Mouse (Mus musculus): Measurements from ENCODE around the gene Glud1.
"Not testable (repeated sequence)": the region's sequence is repeated elsewhere in the genome, so short reads cannot be mapped to it uniquely, and the experiment has no call there.

The Glud1 gene

DNA sequence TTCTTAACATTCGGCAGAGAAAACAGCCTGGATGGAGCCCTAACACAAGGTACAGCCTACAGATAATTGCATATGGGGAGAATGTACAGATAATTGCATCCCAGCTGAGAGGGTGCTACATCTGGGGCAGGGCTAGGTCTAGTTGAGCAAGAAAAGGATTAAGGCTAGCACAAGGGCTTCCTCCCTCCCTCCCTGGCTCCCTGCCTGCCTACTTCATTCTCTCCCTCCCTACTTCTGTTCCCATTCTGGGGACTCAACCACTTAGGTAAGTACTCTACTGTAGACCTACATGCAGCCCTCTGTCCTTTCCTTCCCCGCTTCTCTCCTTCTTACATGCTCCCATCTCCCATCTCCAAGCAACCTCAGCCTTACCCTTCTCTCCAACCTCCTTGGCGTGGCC is 42.8 kb downstream of the Glud1 start:
- DNase-seq (ENCODE audit: low spot score in 2 of 2), result no peak

DNA sequence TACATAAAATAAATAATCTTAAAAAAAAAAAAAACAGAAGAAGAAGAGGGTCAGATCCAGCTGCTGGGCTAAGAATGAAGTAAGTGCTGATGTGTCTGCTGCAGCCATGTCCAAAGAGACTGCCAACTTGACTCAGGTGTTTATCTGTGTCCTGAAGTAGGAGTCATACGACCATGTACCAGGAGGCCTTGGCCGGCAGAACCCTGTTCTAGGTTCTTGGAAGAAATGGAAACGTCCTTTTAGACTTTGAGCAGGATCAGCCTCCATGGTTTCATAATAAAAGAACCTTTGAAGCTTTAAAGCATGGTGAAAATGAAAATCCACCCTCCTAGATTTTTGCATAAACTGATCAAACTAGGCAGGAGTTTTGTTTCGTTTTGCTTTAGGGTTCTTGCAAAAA is 43.9 kb downstream of the Glud1 start:
- no peak for DNase-seq (ENCODE audit: low spot score in 2 of 2)

- DNase-seq (ENCODE audit: low spot score in 2 of 2), result no peak
Observed at GRCm38 (mm10) chr14:34355301-34355700, 44.8 kb downstream of the Glud1 start, which contains the start of gene Fam25c. Gene Fam25c, minus strand, starts transcription at chr14:34355433.

GRCm38 (mm10) chr14:34357671-34358455 is 47.3 kb downstream of the Glud1 start:
- peak; percentile 18 to 40 for DNase-seq (ENCODE audit: low spot score in 2 of 2)

DNA sequence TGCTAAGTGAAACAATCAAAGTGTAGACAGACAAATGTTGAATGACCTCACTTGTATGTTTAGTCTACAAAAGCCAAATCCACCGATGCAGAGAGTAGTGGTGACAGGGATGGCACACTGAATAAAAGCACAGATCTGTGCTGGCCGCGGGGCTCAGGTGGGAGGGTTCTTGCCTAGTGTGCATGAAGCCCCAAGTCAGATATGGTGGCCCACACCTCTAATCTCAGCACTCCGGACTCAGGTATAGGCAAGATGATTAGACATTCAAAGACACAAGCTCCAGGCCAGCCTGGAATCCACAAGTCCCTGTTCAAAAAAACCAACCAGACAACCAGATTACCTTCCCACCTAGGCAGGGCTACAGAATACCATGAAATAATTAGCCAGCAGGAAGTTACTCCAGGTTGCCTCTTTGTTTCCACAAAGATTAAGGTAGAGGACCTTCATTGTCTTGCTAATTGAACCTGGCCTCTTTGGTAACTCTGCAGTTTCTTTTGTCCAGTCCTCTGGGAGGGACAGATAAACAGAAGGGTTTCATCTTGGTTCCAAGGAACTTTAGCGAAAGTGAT is 49.2 kb downstream of the Glud1 start:
- DNase-seq (ENCODE audit: low spot score in 2 of 2), result no peak

DNA sequence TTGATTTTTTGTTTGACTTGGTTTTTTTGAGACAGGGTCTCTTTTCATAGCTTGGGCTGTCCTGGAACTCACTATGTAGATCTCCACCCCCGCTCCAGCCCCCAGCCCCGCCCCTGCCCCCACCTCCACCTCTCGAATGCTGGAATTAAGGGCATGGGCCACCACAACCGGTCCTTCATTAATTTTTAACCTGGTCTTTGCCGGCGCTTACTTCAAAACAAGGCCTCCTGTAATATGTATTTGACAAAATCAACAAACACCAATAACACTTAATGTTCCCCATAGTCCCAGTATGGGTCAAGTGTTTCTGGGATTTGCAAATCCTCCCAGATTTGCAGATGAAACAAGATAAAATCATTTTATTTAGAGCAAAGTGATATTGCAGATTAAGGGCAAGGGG is 49.7 kb downstream of the Glud1 start:
- no peak for DNase-seq (ENCODE audit: low spot score in 2 of 2)

DNA sequence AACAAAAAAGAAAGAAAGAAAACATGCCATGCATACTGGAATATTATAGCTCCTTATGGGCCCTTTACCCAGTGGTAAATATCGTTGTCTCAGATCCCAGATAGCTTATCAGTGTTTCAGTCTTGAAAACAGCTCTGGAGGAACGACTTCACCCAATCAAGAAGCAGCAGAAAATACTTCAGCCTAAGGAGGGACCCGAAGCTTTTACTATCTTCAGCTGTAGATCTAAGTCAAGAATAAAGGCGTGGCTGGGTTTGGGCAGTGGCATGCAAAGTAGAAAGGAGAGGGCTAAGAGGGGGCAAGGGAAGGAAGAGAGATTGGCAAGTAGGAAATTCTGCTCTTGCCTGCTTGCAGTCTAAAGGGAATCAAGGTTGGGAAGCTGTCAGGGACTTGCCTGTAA is 51.6 kb downstream of the Glud1 start:
- no peak for DNase-seq (ENCODE audit: low spot score in 2 of 2)

- peak; percentile 54 to 68 for DNase-seq (ENCODE audit: low spot score in 2 of 2)
Observed at GRCm38 (mm10) chr14:34362726-34363445, 52.4 kb downstream of the Glud1 start.

DNA sequence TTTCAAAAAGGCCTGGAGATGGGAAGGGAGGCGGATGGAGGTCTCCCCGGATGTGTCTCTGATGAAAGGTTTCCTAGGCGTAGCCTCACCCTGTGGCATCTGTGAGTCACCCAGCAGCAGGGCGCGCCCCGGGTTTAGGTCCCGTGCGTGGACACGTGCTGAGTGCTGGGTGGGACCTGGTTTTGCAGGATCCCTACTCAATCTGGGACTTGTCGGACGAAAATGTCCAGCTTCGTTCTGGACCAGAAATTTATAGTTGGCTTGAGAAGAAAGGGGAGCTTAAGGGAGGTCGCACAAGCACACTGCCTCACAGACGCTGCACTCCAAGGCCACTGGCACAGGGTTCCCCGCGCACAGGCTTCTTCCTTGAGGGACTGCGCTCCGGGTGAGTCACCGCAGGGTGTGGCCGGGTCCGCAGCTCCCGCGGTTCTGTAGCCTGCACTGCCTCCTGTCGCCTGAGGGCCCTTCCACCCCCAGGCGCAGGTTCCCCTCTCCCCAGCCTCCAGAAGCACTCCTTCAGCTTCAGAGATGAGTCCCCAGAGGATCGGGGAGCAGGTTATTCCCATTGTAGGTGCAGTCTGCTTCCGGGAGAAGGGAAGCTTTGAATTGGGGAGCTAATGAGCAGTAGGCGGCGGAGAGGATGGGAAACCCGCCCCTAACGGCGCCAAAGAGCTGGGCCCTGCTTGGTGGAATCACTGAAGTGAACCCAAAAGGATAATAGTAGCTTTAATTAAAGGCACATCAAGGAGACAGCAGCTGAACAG is 53.1 kb downstream of the Glud1 start:
- DNase-seq (ENCODE audit: low spot score in 2 of 2), result peak; percentile 46 to 54

- DNase-seq (ENCODE audit: low spot score in 2 of 2), result not testable (repeated sequence)
Observed at GRCm38 (mm10) chr14:34364254-34365146, 54.0 kb downstream of the Glud1 start.

DNA sequence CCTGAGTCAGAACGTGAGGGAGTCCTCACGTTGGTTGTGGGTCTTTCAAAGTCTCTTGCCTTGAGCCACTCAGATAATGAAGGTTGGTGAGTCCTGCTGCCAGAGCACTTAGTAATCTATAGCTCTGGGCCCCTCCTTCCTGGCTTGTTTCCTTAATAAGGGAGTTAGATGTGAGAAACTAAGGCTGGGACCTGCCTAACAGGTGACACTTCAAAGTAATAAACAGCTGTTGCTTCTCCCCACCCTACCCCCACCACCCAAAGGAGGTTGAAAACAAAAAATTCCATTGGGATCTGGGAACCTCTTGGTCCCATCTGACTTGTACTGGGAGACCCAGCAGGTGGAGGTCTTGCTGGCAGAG is 54.6 kb downstream of the Glud1 start:
- DNase-seq (ENCODE audit: low spot score in 2 of 2), result no peak

DNA sequence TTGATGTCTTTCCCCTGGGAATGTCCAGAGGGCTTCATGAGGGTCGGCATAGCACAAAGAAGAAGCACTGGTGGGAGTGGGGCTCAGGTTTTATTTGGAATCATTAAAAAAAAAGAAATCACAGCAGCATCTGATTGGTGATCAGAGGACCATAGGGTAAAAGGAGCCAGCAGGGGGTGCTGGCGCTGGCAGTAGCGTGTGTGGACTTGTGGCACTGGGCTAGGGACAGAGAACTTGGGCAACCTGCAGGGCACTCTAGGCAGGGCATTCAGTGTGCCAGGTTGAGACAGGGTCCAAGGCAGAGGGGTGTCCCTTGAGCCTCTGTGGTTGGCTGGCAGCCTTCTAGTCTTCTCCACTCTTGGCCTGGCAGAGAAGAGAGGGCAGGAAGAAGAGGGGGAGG is 59.7 kb downstream of the Glud1 start:
- DNase-seq (ENCODE audit: low spot score in 2 of 2), result no peak

DNA sequence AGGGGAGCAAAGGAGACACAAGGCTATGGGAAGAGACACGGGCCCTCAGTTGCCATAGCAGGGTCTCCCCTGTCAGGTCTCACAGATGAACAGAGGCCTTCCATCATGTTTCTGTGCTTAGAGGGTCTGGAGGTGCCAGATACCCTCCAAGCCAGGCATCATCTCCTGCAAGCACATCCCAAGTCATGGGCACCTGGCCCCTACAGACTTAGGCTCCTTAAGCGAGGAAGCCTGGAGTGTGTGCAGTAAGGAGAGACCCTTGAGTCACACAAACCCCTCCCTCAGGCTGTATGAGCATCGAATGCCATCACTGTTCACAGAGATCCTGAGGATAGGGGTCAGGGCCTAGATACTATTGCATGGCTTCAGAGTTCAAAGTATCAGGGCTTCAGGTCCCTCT is 60.4 kb downstream of the Glud1 start:
- no peak for DNase-seq (ENCODE audit: low spot score in 2 of 2)

- DNase-seq (ENCODE audit: low spot score in 2 of 2), result no peak
Observed at GRCm38 (mm10) chr14:34371763-34372162, 61.2 kb downstream of the Glud1 start.

- DNase-seq (ENCODE audit: low spot score in 2 of 2), result peak; percentile 31 to 62
Observed at GRCm38 (mm10) chr14:34372646-34373045, 62.1 kb downstream of the Glud1 start.

GRCm38 (mm10) chr14:34373581-34373980 is 63.1 kb downstream of the Glud1 start:
- DNase-seq (ENCODE audit: low spot score in 2 of 2), result no peak

DNA sequence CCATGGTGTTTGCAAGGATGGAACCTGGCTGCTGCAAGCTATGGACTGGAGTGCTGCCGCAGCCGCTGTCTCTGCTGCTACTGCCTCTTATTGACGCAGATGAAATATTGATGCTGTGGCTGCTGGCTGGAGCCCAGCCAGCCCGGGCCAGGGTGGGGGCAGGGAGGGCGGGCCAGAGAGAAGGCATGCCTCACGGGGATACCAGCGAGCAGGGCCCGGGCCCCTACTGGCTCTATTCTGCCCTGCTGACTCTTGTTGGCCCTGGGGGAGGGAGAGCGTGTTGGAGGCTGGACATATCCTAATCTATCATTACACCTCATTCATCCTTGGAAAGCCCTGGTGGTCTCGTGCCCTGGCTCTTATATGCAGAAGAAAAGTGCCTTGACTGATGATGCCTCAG is 64.0 kb downstream of the Glud1 start, which contains the start of gene Sncg:
Gene Sncg, minus strand, starts transcription at position 213 of the 400 bp plus-strand sequence.
- DNase-seq (ENCODE audit: low spot score in 2 of 2), result no peak

- no peak for DNase-seq (ENCODE audit: low spot score in 2 of 2)
Observed at GRCm38 (mm10) chr14:34375415-34375904, 64.9 kb downstream of the Glud1 start, which contains the start of gene Mmrn2. Gene Mmrn2, plus strand, starts transcription at chr14:34375465.

- no peak for DNase-seq (ENCODE audit: low spot score in 2 of 2)
Observed at GRCm38 (mm10) chr14:34375941-34376340, 65.4 kb downstream of the Glud1 start.

- DNase-seq (ENCODE audit: low spot score in 2 of 2), result no peak
Observed at GRCm38 (mm10) chr14:34377121-34377520, 66.6 kb downstream of the Glud1 start.

Data from right cerebral cortex, adult 2 months (tissue).